Mouse (Mus musculus) MEL (cell line): ENCODE measurements at regions not wholly inside any gene's neighbourhood (a gene's known extent, or its start where the extent isn't known, plus 50 kb on each side); places are given as distances from the start of the nearest gene placed in this dataset.

ENCODE experiments used
- DNase-seq: peaks from one replicate; pipeline ENCODE4 v3.0.0; 2011; ENCODE audit warnings: low read depth, low spot score
- H3K27ac ChIP-seq: 2 replicates; pipeline ENCODE4 v1.5.1; 2012; ENCODE audit warnings: low read depth, mild to moderate bottlenecking, control low read depth, low read length, moderate library complexity; ENCODE audit not compliant: control insufficient read depth
- H3K27me3 ChIP-seq, 2 experiments: fragments of 150-350 bp in 1 of 2; sonication (generic) in 1 of 2; 2 replicates each; pipeline ENCODE4 v1.6.1; 2012; ENCODE audit warnings: low read length in 2 of 2, mild to moderate bottlenecking in 2 of 2, improper control_type of control experiment in 1 of 2, moderate library complexity in 1 of 2; ENCODE audit not compliant: insufficient read depth in 2 of 2, control insufficient read depth in 1 of 2
- H3K36me3 ChIP-seq, 2 experiments: 2 replicates each; pipeline ENCODE4 v1.6.1; 2012 to 2014; ENCODE audit warnings: low read length in 2 of 2, improper control_type of control experiment in 1 of 2, inconsistent platforms in 1 of 2, mild to moderate bottlenecking in 1 of 2; ENCODE audit not compliant: insufficient read depth in 2 of 2, control insufficient read depth in 1 of 2
- H3K4me1 ChIP-seq, 2 experiments: fragments of 150-350 bp in 1 of 2; sonication (generic) in 1 of 2; 2 replicates each; pipeline ENCODE4 v1.6.1; 2012; ENCODE audit warnings: low read length in 2 of 2, improper control_type of control experiment in 1 of 2, mild to moderate bottlenecking in 1 of 2; ENCODE audit not compliant: insufficient read depth in 2 of 2, control insufficient read depth in 1 of 2
- H3K4me3 ChIP-seq, 2 experiments: fragments of 150-350 bp in 1 of 2; sonication (generic) in 1 of 2; 2 replicates each; pipeline ENCODE4 v1.5.1; 2012; ENCODE audit warnings: low read depth in 2 of 2, low read length in 2 of 2, mild to moderate bottlenecking in 2 of 2, moderate library complexity in 2 of 2, control low read depth in 1 of 2, improper control_type of control experiment in 1 of 2; ENCODE audit not compliant: control insufficient read depth in 1 of 2, insufficient read depth in 1 of 2
- H3K79me2 ChIP-seq: 2 replicates; pipeline ENCODE4 v1.6.1; 2012; ENCODE audit warnings: mild to moderate bottlenecking, low read length, moderate library complexity; ENCODE audit not compliant: control insufficient read depth, poor library complexity, insufficient read depth
- H3K9ac ChIP-seq: 2 replicates; pipeline ENCODE4 v1.6.1; 2012; ENCODE audit warnings: low read depth, mild to moderate bottlenecking, control low read depth, low read length, moderate library complexity; ENCODE audit not compliant: control insufficient read depth, poor library complexity, severe bottlenecking
- H3K9me3 ChIP-seq: fragments of 150-350 bp; sonication (generic); replicated peaks from 2 replicates; pipeline ENCODE4 v1.6.1; 2012; ENCODE audit warnings: mild to moderate bottlenecking, low read length, improper control_type of control experiment, moderate library complexity; ENCODE audit not compliant: insufficient read depth
- BHLHE40 ChIP-seq: IDR thresholded peaks from 2 replicates; pipeline ENCODE4 v1.6.1; 2012; ENCODE audit warnings: low read depth, mild to moderate bottlenecking, inconsistent platforms, low read length, improper control_type of control experiment, borderline replicate concordance
- CHD2 ChIP-seq: IDR thresholded peaks from 2 replicates; pipeline ENCODE4 v1.6.1; 2011; ENCODE audit warnings: low read length, improper control_type of control experiment
- ELF1 ChIP-seq: IDR thresholded peaks from 2 replicates; pipeline ENCODE4 v1.6.1; 2014; ENCODE audit warnings: low read depth, mild to moderate bottlenecking, inconsistent platforms, low read length, improper control_type of control experiment, moderate library complexity
- ETS1 ChIP-seq: IDR thresholded peaks from 2 replicates; pipeline ENCODE4 v1.6.1; 2012; ENCODE audit warnings: low read depth, mild to moderate bottlenecking, inconsistent platforms, low read length, improper control_type of control experiment, moderate library complexity
- KAT2A ChIP-seq: conservative IDR thresholded peaks from 2 replicates; pipeline ENCODE4 v1.6.1; 2012; ENCODE audit warnings: low read depth, low read length, improper control_type of control experiment, inconsistent platforms
- MAFK ChIP-seq: IDR thresholded peaks from 2 replicates; pipeline ENCODE4 v1.6.1; 2011; ENCODE audit warnings: low read depth, mild to moderate bottlenecking, low read length, improper control_type of control experiment, borderline replicate concordance
- MEF2A ChIP-seq: IDR thresholded peaks from 2 replicates; pipeline ENCODE4 v1.6.1; 2014; ENCODE audit warnings: low read depth, mild to moderate bottlenecking, inconsistent platforms, low read length, improper control_type of control experiment; ENCODE audit not compliant: poor library complexity, insufficient replicate concordance, severe bottlenecking; ENCODE audit errors: extremely low read depth
- MXI1 ChIP-seq: IDR thresholded peaks from 2 replicates; pipeline ENCODE4 v1.6.1; 2011; ENCODE audit warnings: mild to moderate bottlenecking, low read depth, low read length, improper control_type of control experiment
- MYB ChIP-seq: IDR thresholded peaks from 2 replicates; pipeline ENCODE4 v1.6.1; 2011; ENCODE audit warnings: mild to moderate bottlenecking, low read depth, low read length, improper control_type of control experiment
- POLR2A ChIP-seq, 2 experiments: IDR thresholded peaks; 2 replicates each; pipeline ENCODE4 v1.6.1; 2011 to 2012; ENCODE audit warnings: low read length in 2 of 2, mild to moderate bottlenecking in 2 of 2, control low read depth in 1 of 2, improper control_type of control experiment in 1 of 2, low read depth in 1 of 2, moderate library complexity in 1 of 2; ENCODE audit not compliant: control insufficient read depth in 1 of 2, insufficient read depth in 1 of 2, poor library complexity in 1 of 2
- POLR2AphosphoS5 ChIP-seq: IDR thresholded peaks from 2 replicates; pipeline ENCODE4 v1.6.1; 2012; ENCODE audit warnings: low read depth, borderline replicate concordance, mild to moderate bottlenecking, inconsistent platforms, low read length, moderate library complexity, mixed read lengths
- RAD21 ChIP-seq: IDR thresholded peaks from 2 replicates; pipeline ENCODE4 v1.6.1; 2011; ENCODE audit warnings: mild to moderate bottlenecking, low read depth, low read length, improper control_type of control experiment
- RCOR1 ChIP-seq: IDR thresholded peaks from 2 replicates; pipeline ENCODE4 v1.6.1; 2012; ENCODE audit warnings: low read depth, mild to moderate bottlenecking, inconsistent platforms, low read length, improper control_type of control experiment
- TAL1 ChIP-seq: IDR thresholded peaks from 2 replicates; pipeline ENCODE4 v1.6.1; 2012; ENCODE audit warnings: mild to moderate bottlenecking, inconsistent platforms, low read length, moderate library complexity, mixed read lengths
- TCF12 ChIP-seq: IDR thresholded peaks from 2 replicates; pipeline ENCODE4 v1.6.1; 2014; ENCODE audit warnings: low read depth, mild to moderate bottlenecking, inconsistent platforms, low read length, improper control_type of control experiment, moderate library complexity
- UBTF ChIP-seq: IDR thresholded peaks from 2 replicates; pipeline ENCODE4 v1.6.1; 2012; ENCODE audit warnings: low read depth, mild to moderate bottlenecking, inconsistent platforms, low read length, improper control_type of control experiment, moderate library complexity, borderline replicate concordance; ENCODE audit not compliant: insufficient read depth
- USF1 ChIP-seq: IDR thresholded peaks from 2 replicates; pipeline ENCODE4 v1.6.1; 2014; ENCODE audit warnings: low read depth, mild to moderate bottlenecking, inconsistent platforms, low read length, improper control_type of control experiment, moderate library complexity
- ZC3H11A ChIP-seq: IDR thresholded peaks from 2 replicates; pipeline ENCODE4 v1.6.1; 2012; ENCODE audit warnings: low read depth, mild to moderate bottlenecking, inconsistent platforms, low read length, improper control_type of control experiment

GRCm38 (mm10) chr11:40394283-40394758 is 300.7 kb downstream of the Mat2b start:
- no peak for DNase-seq
- H3K27me3 ChIP-seq: no peaks in the 10 kb centered on the region
- no peak for TF ChIP-seq TCF12
- no peak for TF ChIP-seq MEF2A
- no peak for TF ChIP-seq UBTF
- TF ChIP-seq MXI1: no peak
- TF ChIP-seq BHLHE40: no peak
- no peak for TF ChIP-seq POLR2A (IDR thresholded peaks at IDR 0.05; ENCODE audit: control insufficient read depth in 1 of 2, insufficient read depth in 1 of 2, low read depth in 1 of 2, low read length in 2 of 2, poor library complexity in 1 of 2)
- TF ChIP-seq TAL1: no peak
- TF ChIP-seq POLR2AphosphoS5: no peak
- TF ChIP-seq ETS1: no peak
- TF ChIP-seq CHD2: no peak
- no peak for TF ChIP-seq ZC3H11A
- no peak for TF ChIP-seq USF1
- no peak for TF ChIP-seq ELF1
- TF ChIP-seq RAD21: no peak
- no peak for TF ChIP-seq KAT2A
- no peak overlapping the region for H3K4me3 ChIP-seq
- H3K27ac ChIP-seq: no peak overlapping the region
- H3K9me3 ChIP-seq: no peaks in the 10 kb centered on the region
- no peaks in the 10 kb centered on the region for H3K4me1 ChIP-seq
- no peaks in the 10 kb centered on the region for H3K36me3 ChIP-seq
- H3K79me2 ChIP-seq: no peaks in the 10 kb centered on the region
- H3K9ac ChIP-seq: no peak overlapping the region

GRCm38 (mm10) chr11:40380696-40381095 is 314.3 kb downstream of the Mat2b start:
- H3K4me3 ChIP-seq: no peak overlapping the region
- TF ChIP-seq MAFK: no peak
- no peak for TF ChIP-seq MEF2A
- no peak for TF ChIP-seq MYB
- TF ChIP-seq RCOR1: no peak
- no peak for DNase-seq
- no peaks in the 10 kb centered on the region for H3K9me3 ChIP-seq
- no peak overlapping the region for H3K9ac ChIP-seq
- no peaks in the 10 kb centered on the region for H3K79me2 ChIP-seq
- H3K27me3 ChIP-seq: no peaks in the 10 kb centered on the region
- H3K36me3 ChIP-seq: no peaks in the 10 kb centered on the region
- H3K27ac ChIP-seq: no peak overlapping the region
- no peaks in the 10 kb centered on the region for H3K4me1 ChIP-seq
